Mouse (Mus musculus): Measurements from ENCODE around the gene Adam33.

- TF ChIP-seq CTCF (IDR thresholded peaks at IDR 0.05; ENCODE audit: low read depth, low read length) (peak; percentile 84), TAL1 (conservative IDR thresholded peaks at IDR 0.05; ENCODE audit: low read depth, low read length) (no peak)
Observed at GRCm38 (mm10) chr2:131094823-131095222, 31.2 kb upstream of the Adam33 start.
